Mouse (Mus musculus) CH12.LX (cell line): ENCODE results near the gene Col5a3.

Source experiments
- BHLHE40 ChIP-seq: IDR thresholded peaks from 2 replicates; pipeline ENCODE4 v1.6.1; 2011; ENCODE audit warnings: mild to moderate bottlenecking, low read depth, low read length, improper control_type of control experiment
- CHD2 ChIP-seq: IDR thresholded peaks from 2 replicates; pipeline ENCODE4 v1.6.1; 2011; ENCODE audit warnings: low read length, improper control_type of control experiment
- CTCF ChIP-seq, 2 experiments: IDR thresholded peaks in 1 of 2; conservative IDR thresholded peaks in 1 of 2; 2 replicates each; pipeline ENCODE4 v1.5.1; 2011 to 2012; ENCODE audit warnings: low read depth in 2 of 2, low read length in 2 of 2, improper control_type of control experiment in 1 of 2, inconsistent platforms in 1 of 2, mild to moderate bottlenecking in 1 of 2, moderate library complexity in 1 of 2
- E2F4 ChIP-seq: IDR thresholded peaks from 2 replicates; pipeline ENCODE4 v1.6.1; 2011; ENCODE audit warnings: low read depth, low read length, improper control_type of control experiment; ENCODE audit not compliant: insufficient replicate concordance
- EP300 ChIP-seq: IDR thresholded peaks from 2 replicates; pipeline ENCODE4 v1.6.1; 2011; ENCODE audit warnings: low read length, improper control_type of control experiment
- MAX ChIP-seq: IDR thresholded peaks from 2 replicates; pipeline ENCODE4 v1.6.1; 2011; ENCODE audit warnings: low read length, improper control_type of control experiment
- MAZ ChIP-seq: IDR thresholded peaks from 2 replicates; pipeline ENCODE4 v1.6.1; 2012; ENCODE audit warnings: low read depth, mild to moderate bottlenecking, inconsistent platforms, low read length, improper control_type of control experiment, moderate library complexity
- POLR2A ChIP-seq: IDR thresholded peaks from 2 replicates; pipeline ENCODE4 v1.6.1; 2011; ENCODE audit warnings: low read depth, mild to moderate bottlenecking, improper control_type of control experiment, low read length
- RCOR1 ChIP-seq: conservative IDR thresholded peaks from 2 replicates; pipeline ENCODE4 v1.6.1; 2012; ENCODE audit warnings: low read depth, mild to moderate bottlenecking, inconsistent platforms, low read length, improper control_type of control experiment
- TBP ChIP-seq: conservative IDR thresholded peaks from 2 replicates; pipeline ENCODE4 v1.6.1; 2011; ENCODE audit warnings: low read depth, low read length, improper control_type of control experiment
- TCF12 ChIP-seq: IDR thresholded peaks from 2 replicates; pipeline ENCODE4 v1.6.1; 2014; ENCODE audit warnings: low read depth, mild to moderate bottlenecking, inconsistent platforms, low read length, improper control_type of control experiment
- ZKSCAN1 ChIP-seq: IDR thresholded peaks from 2 replicates; pipeline ENCODE4 v1.6.1; 2012; ENCODE audit warnings: low read depth, inconsistent platforms, low read length, improper control_type of control experiment, borderline replicate concordance

- TF ChIP-seq MAX (no peak), CTCF (conservative IDR thresholded peaks at IDR 0.05 in 1 of 2, IDR thresholded peaks at IDR 0.05 in 1 of 2; ENCODE audit: low read depth in 2 of 2, low read length in 2 of 2) (peak; percentile 85 to 97), EP300 (no peak), RCOR1 (no peak), TBP (no peak), ZKSCAN1 (no peak), E2F4 (no peak), CHD2 (no peak), BHLHE40 (peak; percentile 51; the same call in 1 of the 2 replicates), POLR2A (no peak), TCF12 (0 out of 2 replicates have a peak, but pooled peaks have one; percentile 35), MAZ (peak; percentile 71; the same call in 1 of the 2 replicates)
Measured at GRCm38 (mm10) chr9:20740407-20740806, 74.5 kb downstream of the Col5a3 start.
